Mouse (Mus musculus): ENCODE data around the gene Rnf17. TPM values are rescaled to one million over a fixed set of nuclear protein-coding genes. Genes with fewer than 3 reads are reported as not detected.

Gene Rnf17
- polyA plus RNA-seq (2014; fragmentation: Nextera tagmentation; extraction: Ambion mirVana): 1.4 and 1.5 TPM in 2 replicates

GRCm38 (mm10) chr14:56402311-56403071 is at the start of gene Rnf17:
Gene Rnf17, plus strand, starts transcription at chr14:56402581.
- no peak within 1 kb of the TSS for H3K27ac ChIP-seq (ENCODE audit: low read depth, low read length)
- no peaks in the 10 kb centered on the region for H3K9me3 ChIP-seq (replicated peaks; ENCODE audit: control insufficient read depth, low read length)
- no peaks in the 10 kb centered on the region for H3K27me3 ChIP-seq (replicated peaks; ENCODE audit: control insufficient read depth, insufficient read depth, low read length)
- no peak for DNase-seq (ENCODE audit: low spot score)
- no peak within 1 kb of the TSS for H3K9ac ChIP-seq (ENCODE audit: low read length)
- 77% methylated on average over 34 of the region's 34 CpGs for WGBS
- no peaks in the 10 kb centered on the region for H3K36me3 ChIP-seq (ENCODE audit: control insufficient read depth, insufficient read depth, low read length)
- no peak within 1 kb of the TSS for H3K4me3 ChIP-seq (ENCODE audit: low read depth, low read length)
- no peak for ATAC-seq
- H3K4me1 ChIP-seq (ENCODE audit: control insufficient read depth, insufficient read depth, low read length): no peaks in the 10 kb centered on the region
- no peak within 1 kb of the TSS for H3K4me2 ChIP-seq (ENCODE audit: low read length)

DNA sequence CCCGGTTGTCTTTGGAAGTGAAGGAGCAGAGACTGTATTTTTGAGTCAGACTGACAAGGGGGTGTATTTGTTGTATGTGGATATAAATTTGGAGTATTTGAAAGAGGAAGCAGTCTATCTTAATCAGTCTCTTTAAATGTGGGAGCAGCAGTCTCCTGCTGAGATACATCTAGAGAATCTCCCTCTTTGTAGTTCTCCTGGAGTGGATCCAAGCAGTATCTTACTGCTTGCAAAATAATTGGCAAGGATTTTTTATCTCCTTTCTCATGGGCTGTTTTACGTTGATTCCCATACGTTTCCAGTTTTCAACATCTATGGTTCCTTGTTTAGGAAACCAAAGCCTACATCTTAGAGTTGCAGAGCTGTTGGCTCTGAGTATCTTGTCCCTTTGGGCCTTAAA is 47.6 kb upstream of the Rnf17 start:
- Histone ChIP-seq H3K27ac (ENCODE audit: low read depth, low read length) (no peak overlapping the region), H3K4me1 (ENCODE audit: control insufficient read depth, insufficient read depth, low read length) (no peaks in the 10 kb centered on the region), H3K9ac (ENCODE audit: low read length) (no peak overlapping the region), H3K9me3 (replicated peaks; ENCODE audit: control insufficient read depth, low read length) (no peaks in the 10 kb centered on the region), H3K36me3 (ENCODE audit: control insufficient read depth, insufficient read depth, low read length) (no peaks in the 10 kb centered on the region), H3K4me2 (ENCODE audit: low read length) (no peak overlapping the region), H3K27me3 (replicated peaks; ENCODE audit: control insufficient read depth, insufficient read depth, low read length) (no peaks in the 10 kb centered on the region), H3K4me3 (ENCODE audit: low read depth, low read length) (no peak overlapping the region)
- DNase-seq (ENCODE audit: low spot score): peak; percentile 30
- no peak for ATAC-seq
- 75% methylated on average over 3 of the region's 3 CpGs for WGBS

DNA sequence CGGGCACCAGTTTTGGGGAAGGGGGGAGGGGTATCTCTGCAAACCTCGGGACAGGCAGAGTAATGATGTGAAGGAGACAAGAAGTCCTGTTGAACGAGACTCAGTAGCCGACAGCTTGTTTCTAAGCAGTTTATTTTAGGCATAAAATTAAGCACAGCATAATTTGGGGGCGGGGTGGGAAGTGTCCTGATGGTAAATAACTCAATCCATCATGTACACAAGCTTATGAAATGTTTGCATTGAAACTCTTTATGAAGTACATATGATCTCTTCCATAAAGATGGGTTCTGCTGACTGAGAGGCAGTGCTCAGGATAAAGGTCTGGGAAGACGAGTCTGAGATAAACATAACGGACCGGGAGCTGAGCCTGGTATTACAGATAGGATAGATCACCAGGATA is 47.0 kb upstream of the Rnf17 start:
- Histone ChIP-seq H3K4me1 (ENCODE audit: control insufficient read depth, insufficient read depth, low read length) (no peaks in the 10 kb centered on the region), H3K36me3 (ENCODE audit: control insufficient read depth, insufficient read depth, low read length) (no peaks in the 10 kb centered on the region), H3K4me3 (ENCODE audit: low read depth, low read length) (no peak overlapping the region), H3K27me3 (replicated peaks; ENCODE audit: control insufficient read depth, insufficient read depth, low read length) (no peaks in the 10 kb centered on the region), H3K9me3 (replicated peaks; ENCODE audit: control insufficient read depth, low read length) (no peaks in the 10 kb centered on the region), H3K27ac (ENCODE audit: low read depth, low read length) (no peak overlapping the region), H3K4me2 (ENCODE audit: low read length) (no peak overlapping the region), H3K9ac (ENCODE audit: low read length) (no peak overlapping the region)
- WGBS: 84% methylated on average over 8 of the region's 8 CpGs
- DNase-seq (ENCODE audit: low spot score): no peak
- no peak for ATAC-seq

- no peak for ATAC-seq
- Histone ChIP-seq H3K9ac (ENCODE audit: low read length) (no peak overlapping the region), H3K36me3 (ENCODE audit: control insufficient read depth, insufficient read depth, low read length) (no peaks in the 10 kb centered on the region), H3K9me3 (replicated peaks; ENCODE audit: control insufficient read depth, low read length) (no peaks in the 10 kb centered on the region), H3K27me3 (replicated peaks; ENCODE audit: control insufficient read depth, insufficient read depth, low read length) (no peaks in the 10 kb centered on the region), H3K27ac (ENCODE audit: low read depth, low read length) (no peak overlapping the region), H3K4me3 (ENCODE audit: low read depth, low read length) (no peak overlapping the region), H3K4me1 (ENCODE audit: control insufficient read depth, insufficient read depth, low read length) (no peaks in the 10 kb centered on the region), H3K4me2 (ENCODE audit: low read length) (no peak overlapping the region)
- no peak for DNase-seq (ENCODE audit: low spot score)
- 86% methylated on average over 6 of the region's 6 CpGs for WGBS
These were observed 46.2 kb upstream of the Rnf17 start for GRCm38 (mm10) chr14:56356196-56356595.

DNA sequence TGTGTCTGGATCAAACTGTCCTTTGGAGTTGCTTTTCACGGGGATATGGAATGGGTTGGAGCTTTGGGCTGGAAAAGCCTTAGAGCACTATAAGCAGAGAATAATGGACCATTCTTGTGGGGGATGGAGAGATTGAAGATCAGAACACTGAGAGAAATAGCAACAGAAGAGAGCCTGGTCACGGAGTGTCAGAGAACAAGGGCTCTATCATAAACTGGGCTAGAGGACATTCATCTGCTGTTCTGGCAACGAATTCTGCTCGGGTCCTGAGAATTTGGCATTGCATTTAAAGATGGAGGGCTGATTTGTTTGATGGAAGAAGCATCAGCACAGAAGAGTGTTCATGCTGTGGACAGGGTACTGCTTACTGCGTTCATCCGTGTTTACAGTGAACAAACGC is 44.0 kb upstream of the Rnf17 start:
- Histone ChIP-seq H3K4me1 (ENCODE audit: control insufficient read depth, insufficient read depth, low read length) (no peaks in the 10 kb centered on the region), H3K27ac (ENCODE audit: low read depth, low read length) (no peak overlapping the region), H3K9ac (ENCODE audit: low read length) (no peak overlapping the region), H3K4me2 (ENCODE audit: low read length) (no peak overlapping the region), H3K36me3 (ENCODE audit: control insufficient read depth, insufficient read depth, low read length) (no peaks in the 10 kb centered on the region), H3K4me3 (ENCODE audit: low read depth, low read length) (no peak overlapping the region), H3K9me3 (replicated peaks; ENCODE audit: control insufficient read depth, low read length) (no peaks in the 10 kb centered on the region), H3K27me3 (replicated peaks; ENCODE audit: control insufficient read depth, insufficient read depth, low read length) (peaks cover 2% of the 10 kb centered on the region)
- DNase-seq (ENCODE audit: low spot score) (no peak), ATAC-seq (no peak)
- 83% methylated on average over 7 of the region's 7 CpGs for WGBS

DNA sequence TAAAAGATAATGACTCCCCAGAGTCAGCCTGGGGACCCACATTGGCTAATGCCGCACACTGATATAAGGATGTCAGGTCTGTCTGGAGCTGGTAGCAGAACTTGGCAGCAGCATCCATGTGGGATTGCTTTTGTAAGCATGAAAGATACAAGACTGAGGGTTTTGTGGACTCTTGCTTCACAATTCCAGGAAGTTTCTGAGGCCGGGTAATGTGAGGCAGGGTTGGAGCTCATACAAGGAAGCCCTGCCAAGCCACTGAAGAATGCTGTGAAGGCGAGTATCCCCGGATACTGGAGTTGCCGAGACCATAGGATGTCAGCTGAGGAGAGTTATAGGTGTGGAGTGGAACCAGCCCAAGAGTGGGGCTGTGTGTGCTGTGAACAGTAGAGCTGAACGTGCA is 43.2 kb upstream of the Rnf17 start:
- Histone ChIP-seq H3K36me3 (ENCODE audit: control insufficient read depth, insufficient read depth, low read length) (no peaks in the 10 kb centered on the region), H3K27me3 (replicated peaks; ENCODE audit: control insufficient read depth, insufficient read depth, low read length) (peaks cover 10% of the 10 kb centered on the region), H3K4me2 (ENCODE audit: low read length) (no peak overlapping the region), H3K27ac (ENCODE audit: low read depth, low read length) (no peak overlapping the region), H3K4me3 (ENCODE audit: low read depth, low read length) (no peak overlapping the region), H3K9me3 (replicated peaks; ENCODE audit: control insufficient read depth, low read length) (no peaks in the 10 kb centered on the region), H3K4me1 (ENCODE audit: control insufficient read depth, insufficient read depth, low read length) (no peaks in the 10 kb centered on the region), H3K9ac (ENCODE audit: low read length) (no peak overlapping the region)
- no peak for ATAC-seq
- no peak for DNase-seq (ENCODE audit: low spot score)
- WGBS: 78% methylated on average over 6 of the region's 6 CpGs

GRCm38 (mm10) chr14:56364711-56365237 is 37.6 kb upstream of the Rnf17 start, which contains the start of gene Atp12a:
Gene Atp12a, plus strand, starts transcription at chr14:56365068.
- Histone ChIP-seq H3K4me1 (ENCODE audit: control insufficient read depth, insufficient read depth, low read length) (no peaks in the 10 kb centered on the region), H3K4me3 (ENCODE audit: low read depth, low read length) (peak within 1 kb of the TSS; percentile 35), H3K27ac (ENCODE audit: low read depth, low read length) (no peak within 1 kb of the TSS), H3K36me3 (ENCODE audit: control insufficient read depth, insufficient read depth, low read length) (no peaks in the 10 kb centered on the region), H3K4me2 (ENCODE audit: low read length) (peak within 1 kb of the TSS; percentile 67), H3K9me3 (replicated peaks; ENCODE audit: control insufficient read depth, low read length) (no peaks in the 10 kb centered on the region), H3K27me3 (replicated peaks; ENCODE audit: control insufficient read depth, insufficient read depth, low read length) (peaks cover 31% of the 10 kb centered on the region), H3K9ac (ENCODE audit: low read length) (peak within 1 kb of the TSS; percentile 49)
- WGBS: under 1% methylated on average over 43 of the region's 48 CpGs
- ATAC-seq (peak; percentile 42; the same call in 1 of the 2 replicates), DNase-seq (ENCODE audit: low spot score) (no peak)

GRCm38 (mm10) chr14:56365292-56365691 is 37.1 kb upstream of the Rnf17 start:
- Histone ChIP-seq H3K36me3 (ENCODE audit: control insufficient read depth, insufficient read depth, low read length) (no peaks in the 10 kb centered on the region), H3K9me3 (replicated peaks; ENCODE audit: control insufficient read depth, low read length) (no peaks in the 10 kb centered on the region), H3K4me1 (ENCODE audit: control insufficient read depth, insufficient read depth, low read length) (no peaks in the 10 kb centered on the region), H3K9ac (ENCODE audit: low read length) (peak overlapping the region; percentile 49), H3K27ac (ENCODE audit: low read depth, low read length) (no peak overlapping the region), H3K27me3 (replicated peaks; ENCODE audit: control insufficient read depth, insufficient read depth, low read length) (peaks cover 31% of the 10 kb centered on the region), H3K4me3 (ENCODE audit: low read depth, low read length) (peak overlapping the region; percentile 35), H3K4me2 (ENCODE audit: low read length) (peak overlapping the region; percentile 67)
- DNase-seq (ENCODE audit: low spot score): no peak
- ATAC-seq: no peak
- 40% methylated on average over 8 of the region's 8 CpGs for WGBS

GRCm38 (mm10) chr14:56366712-56367111 is 35.7 kb upstream of the Rnf17 start:
- H3K27me3 ChIP-seq (replicated peaks; ENCODE audit: control insufficient read depth, insufficient read depth, low read length): peaks cover 31% of the 10 kb centered on the region
- no peak for ATAC-seq
- H3K4me1 ChIP-seq (ENCODE audit: control insufficient read depth, insufficient read depth, low read length): no peaks in the 10 kb centered on the region
- WGBS: 37% methylated on average over 15 of the region's 15 CpGs
- H3K27ac ChIP-seq (ENCODE audit: low read depth, low read length): no peak overlapping the region
- no peaks in the 10 kb centered on the region for H3K9me3 ChIP-seq (replicated peaks; ENCODE audit: control insufficient read depth, low read length)
- no peak overlapping the region for H3K9ac ChIP-seq (ENCODE audit: low read length)
- no peak overlapping the region for H3K4me2 ChIP-seq (ENCODE audit: low read length)
- H3K36me3 ChIP-seq (ENCODE audit: control insufficient read depth, insufficient read depth, low read length): no peaks in the 10 kb centered on the region
- no peak overlapping the region for H3K4me3 ChIP-seq (ENCODE audit: low read depth, low read length)
- DNase-seq (ENCODE audit: low spot score): no peak

All from forebrain, embryonic 14.5 days (tissue).